Mouse (Mus musculus) splenic B cell, adult 2 months (primary cell): Measurements from ENCODE around the gene Jmjd1c.

Experiments used
- DNase-seq: peaks from one replicate; pipeline ENCODE4 v3.0.0-alpha.2; 2011; ENCODE audit warnings: low read depth, low spot score
- H3K27me3 ChIP-seq: 2 replicates; pipeline ENCODE4 v1.6.1; 2012; ENCODE audit warnings: mild to moderate bottlenecking, low read length, moderate library complexity, mixed read lengths; ENCODE audit not compliant: control insufficient read depth, poor library complexity, insufficient read depth, severe bottlenecking
- H3K36me3 ChIP-seq: 2 replicates; pipeline ENCODE4 v1.6.1; 2012; ENCODE audit warnings: mild to moderate bottlenecking, low read length, moderate library complexity, mixed read lengths; ENCODE audit not compliant: control insufficient read depth, poor library complexity, insufficient read depth, severe bottlenecking

Jmjd1c gene

GRCm38 (mm10) chr10:67095798-67096620 lies at the start of gene Jmjd1c:
Gene Jmjd1c, plus strand, starts transcription at chr10:67096125.
- Histone ChIP-seq H3K27me3 (no peaks in the 10 kb centered on the region), H3K36me3 (no peaks in the 10 kb centered on the region)
- DNase-seq = peak; percentile 75

GRCm38 (mm10) chr10:67047712-67048645 lies 47.9 kb upstream of the Jmjd1c start:
- no peak for DNase-seq
- Histone ChIP-seq H3K27me3 (no peaks in the 10 kb centered on the region), H3K36me3 (no peaks in the 10 kb centered on the region)

- H3K36me3 ChIP-seq = no peaks in the 10 kb centered on the region
Observed at GRCm38 (mm10) chr10:67048871-67049615, 46.9 kb upstream of the Jmjd1c start.

GRCm38 (mm10) chr10:67049621-67050020 lies 46.3 kb upstream of the Jmjd1c start:
- no peaks in the 10 kb centered on the region for H3K27me3 ChIP-seq
- H3K36me3 ChIP-seq = no peaks in the 10 kb centered on the region
- no peak for DNase-seq

More at GRCm38 (mm10) chr10:67048871-67049615, 46.9 kb upstream of the Jmjd1c start:
- H3K27me3 ChIP-seq = no peaks in the 10 kb centered on the region
- peak; percentile 15 for DNase-seq

- peak; percentile 39 for DNase-seq
- H3K36me3 ChIP-seq = no peaks in the 10 kb centered on the region
- no peaks in the 10 kb centered on the region for H3K27me3 ChIP-seq
Observed at GRCm38 (mm10) chr10:67050766-67051165, 45.2 kb upstream of the Jmjd1c start.

- Histone ChIP-seq H3K36me3 (no peaks in the 10 kb centered on the region), H3K27me3 (no peaks in the 10 kb centered on the region)
- DNase-seq = peak; percentile 15
Observed at GRCm38 (mm10) chr10:67051466-67051865, 44.5 kb upstream of the Jmjd1c start.

GRCm38 (mm10) chr10:67052429-67052828 lies 43.5 kb upstream of the Jmjd1c start:
- H3K36me3 ChIP-seq = no peaks in the 10 kb centered on the region
- peak; percentile 14 for DNase-seq
- H3K27me3 ChIP-seq = no peaks in the 10 kb centered on the region

- H3K36me3 ChIP-seq = no peaks in the 10 kb centered on the region
- no peaks in the 10 kb centered on the region for H3K27me3 ChIP-seq
- no peak for DNase-seq
Observed at GRCm38 (mm10) chr10:67053475-67053874, 42.5 kb upstream of the Jmjd1c start.

- Histone ChIP-seq H3K36me3 (no peaks in the 10 kb centered on the region), H3K27me3 (no peaks in the 10 kb centered on the region)
- DNase-seq = no peak
Observed at GRCm38 (mm10) chr10:67055867-67056856, 39.8 kb upstream of the Jmjd1c start.

- H3K36me3 ChIP-seq = no peaks in the 10 kb centered on the region
- no peaks in the 10 kb centered on the region for H3K27me3 ChIP-seq
- no peak for DNase-seq
Observed at GRCm38 (mm10) chr10:67057208-67057607, 38.7 kb upstream of the Jmjd1c start.

- no peaks in the 10 kb centered on the region for H3K27me3 ChIP-seq
- DNase-seq = no peak
- H3K36me3 ChIP-seq = no peaks in the 10 kb centered on the region
Observed at GRCm38 (mm10) chr10:67057696-67058095, 38.2 kb upstream of the Jmjd1c start.

- Histone ChIP-seq H3K36me3 (no peaks in the 10 kb centered on the region), H3K27me3 (no peaks in the 10 kb centered on the region)
- no peak for DNase-seq
Observed at GRCm38 (mm10) chr10:67058297-67058696, 37.6 kb upstream of the Jmjd1c start.

GRCm38 (mm10) chr10:67058702-67059101 lies 37.2 kb upstream of the Jmjd1c start:
- Histone ChIP-seq H3K36me3 (no peaks in the 10 kb centered on the region), H3K27me3 (no peaks in the 10 kb centered on the region; the same call in 1 of the 2 replicates)
- no peak for DNase-seq
